Mouse (Mus musculus): ENCODE data around the gene Cenph. TPM values are rescaled to one million over a fixed set of nuclear protein-coding genes. Genes with fewer than 3 reads are reported as not detected.

The Cenph gene
- polyA plus RNA-seq, 1 experiment from 2014 or later: 40.7 TPM

DNA sequence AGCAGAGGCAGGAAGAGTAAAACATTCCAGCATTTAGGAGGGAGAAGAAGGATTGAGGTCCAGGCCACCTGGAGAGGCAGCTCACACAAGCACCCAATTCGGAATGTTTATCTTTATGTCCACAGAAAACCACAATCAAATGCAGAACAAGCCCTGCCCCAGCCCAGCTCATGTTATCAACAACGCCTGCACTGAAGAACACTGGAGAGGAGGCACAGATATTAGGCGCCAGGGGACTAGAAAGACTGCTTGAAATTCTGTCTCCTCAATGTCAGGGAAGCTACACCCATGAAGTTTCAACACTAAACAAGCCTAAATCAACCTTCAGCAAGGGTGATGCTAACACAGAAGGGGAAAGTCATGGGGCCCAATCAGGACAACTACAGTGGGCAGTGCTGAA, 1.8 kb upstream of the Cenph start:
- Histone ChIP-seq H3K9me3 (no peaks in the 10 kb centered on the region), H3K36me3 (peaks cover 37% of the 10 kb centered on the region), H3K4me2 (replicated peaks) (no peak overlapping the region), H3K27me3 (no peaks in the 10 kb centered on the region), H3K27ac (no peak overlapping the region), H3K4me3 (no peak overlapping the region), H3K9ac (no peak overlapping the region), H3K4me1 (peaks cover 20% of the 10 kb centered on the region)
- no peak for ATAC-seq (ENCODE audit: low FRiP score, low read depth)
- WGBS: 76% methylated on average over 3 of the region's 3 CpGs

DNA sequence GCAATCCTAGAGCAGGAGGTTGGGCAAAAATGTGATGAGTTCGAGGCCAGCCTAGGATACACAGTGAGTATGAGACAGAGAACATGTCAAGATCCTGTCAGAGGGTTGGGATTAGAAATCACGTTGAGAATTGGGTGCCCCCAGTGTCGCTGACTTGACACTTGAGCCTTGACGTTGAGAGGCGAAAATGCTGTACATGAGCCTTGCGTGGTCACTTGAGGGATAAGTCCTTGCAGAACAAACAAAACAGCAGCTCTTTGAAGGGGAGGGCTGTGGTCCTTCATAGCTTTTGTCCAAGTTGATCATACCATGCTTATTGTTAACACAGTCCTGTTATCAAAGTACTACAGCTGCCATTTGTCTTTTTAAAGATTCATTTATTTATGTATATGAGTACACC, 1.0 kb upstream of the Cenph start:
- no peaks in the 10 kb centered on the region for H3K9me3 ChIP-seq
- no peak for ATAC-seq (ENCODE audit: low FRiP score, low read depth)
- 65% methylated on average over 6 of the region's 6 CpGs for WGBS
- no peaks in the 10 kb centered on the region for H3K27me3 ChIP-seq
- H3K27ac ChIP-seq: no peak overlapping the region; the same call in 1 of the 2 replicates
- H3K4me2 ChIP-seq (replicated peaks): peak overlapping the region; percentile 96
- no peak overlapping the region; the same call in 1 of the 2 replicates for H3K9ac ChIP-seq
- H3K36me3 ChIP-seq: peaks cover 36% of the 10 kb centered on the region
- peaks cover 20% of the 10 kb centered on the region for H3K4me1 ChIP-seq
- no peak overlapping the region for H3K4me3 ChIP-seq

DNA sequence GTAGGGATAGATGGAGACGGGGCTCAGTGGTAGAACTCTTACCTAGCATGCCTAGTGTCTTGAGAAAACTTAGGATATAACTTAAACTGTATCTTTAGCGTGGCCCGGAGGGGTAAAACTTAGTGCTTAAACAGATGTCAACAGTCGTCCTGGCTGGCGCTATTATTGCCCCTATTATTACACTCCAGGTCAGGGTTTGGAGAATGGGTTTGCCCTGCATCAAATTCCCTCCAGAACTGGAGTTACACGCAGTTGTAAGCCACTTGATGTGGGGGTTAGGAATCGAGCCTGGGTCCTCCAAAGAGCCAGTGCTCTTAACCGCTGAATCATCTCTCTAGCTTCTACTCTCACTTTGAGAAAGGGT, 339 bp upstream of the Cenph start:
- Histone ChIP-seq H3K9ac (peak overlapping the region; percentile 59), H3K4me1 (peaks cover 20% of the 10 kb centered on the region), H3K4me3 (peak overlapping the region; percentile 90), H3K9me3 (no peaks in the 10 kb centered on the region), H3K27me3 (no peaks in the 10 kb centered on the region), H3K27ac (peak overlapping the region; percentile 61; the same call in 1 of the 2 replicates), H3K4me2 (replicated peaks) (peak overlapping the region; percentile 96), H3K36me3 (peaks cover 36% of the 10 kb centered on the region)
- ATAC-seq (ENCODE audit: low FRiP score, low read depth): peak; percentile 72
- WGBS: 15% methylated on average over 8 of the region's 8 CpGs

DNA sequence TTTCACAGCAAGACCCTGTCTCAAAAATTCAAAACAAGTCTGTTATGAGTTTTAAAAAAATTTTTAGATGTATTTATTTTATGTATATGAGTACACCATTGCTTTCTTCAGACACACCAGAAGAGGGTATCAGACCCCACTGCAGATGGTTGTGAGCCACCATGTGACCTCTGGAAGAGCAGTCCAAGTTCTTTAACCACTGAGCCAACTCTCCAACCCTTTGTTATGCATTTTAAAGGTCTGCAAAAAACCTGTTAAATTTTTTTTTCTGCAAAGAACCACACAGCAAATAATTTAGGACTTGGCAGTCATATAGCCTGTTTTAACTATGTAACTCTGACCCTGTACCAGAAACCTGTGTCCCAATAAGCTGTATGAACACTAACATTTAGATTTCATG, 995 bp downstream of the Cenph start:
- Histone ChIP-seq H3K27ac (no peak overlapping the region), H3K4me2 (replicated peaks) (peak overlapping the region; percentile 96), H3K27me3 (no peaks in the 10 kb centered on the region), H3K9ac (peak overlapping the region; percentile 84), H3K9me3 (no peaks in the 10 kb centered on the region), H3K36me3 (peaks cover 36% of the 10 kb centered on the region), H3K4me3 (peak overlapping the region; percentile 90), H3K4me1 (peaks cover 20% of the 10 kb centered on the region)
- no peak for ATAC-seq (ENCODE audit: low FRiP score, low read depth)

DNA sequence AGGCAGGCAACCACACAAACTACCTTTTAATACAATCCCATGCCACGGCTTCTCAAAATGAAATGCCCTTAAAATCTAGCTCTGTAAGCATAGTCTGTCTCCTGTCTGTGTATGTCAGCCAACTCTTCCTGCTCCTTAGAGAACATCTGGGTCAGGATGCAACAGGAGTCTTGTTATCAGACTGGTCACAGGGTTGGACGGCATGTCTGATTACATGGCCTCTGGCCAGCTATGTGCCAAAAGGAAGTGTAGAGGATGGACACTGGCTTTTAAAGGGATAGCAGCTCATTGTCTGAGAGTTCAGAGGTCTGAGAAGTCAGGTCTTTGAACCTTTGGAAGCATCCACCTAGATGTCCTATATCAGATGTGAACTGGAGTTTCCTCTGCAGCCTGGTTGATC, 20.4 kb downstream of the Cenph start:
- Histone ChIP-seq H3K36me3 (peaks cover 12% of the 10 kb centered on the region), H3K27ac (no peak overlapping the region), H3K9me3 (no peaks in the 10 kb centered on the region), H3K4me3 (no peak overlapping the region), H3K4me1 (no peaks in the 10 kb centered on the region), H3K27me3 (no peaks in the 10 kb centered on the region), H3K4me2 (replicated peaks) (no peak overlapping the region), H3K9ac (no peak overlapping the region)
- ATAC-seq (ENCODE audit: low FRiP score, low read depth): no peak
- 86% methylated on average over 2 of the region's 2 CpGs for WGBS

GRCm38 (mm10) chr13:100754186-100754585, 21.5 kb downstream of the Cenph start:
- ATAC-seq (ENCODE audit: low FRiP score, low read depth): no peak
- Histone ChIP-seq H3K4me3 (no peak overlapping the region), H3K27ac (no peak overlapping the region), H3K4me2 (replicated peaks) (no peak overlapping the region), H3K4me1 (no peaks in the 10 kb centered on the region), H3K27me3 (no peaks in the 10 kb centered on the region), H3K9me3 (no peaks in the 10 kb centered on the region), H3K36me3 (peaks cover under 1% of the 10 kb centered on the region), H3K9ac (no peak overlapping the region)
- WGBS: 71% methylated on average over 4 of the region's 4 CpGs

DNA sequence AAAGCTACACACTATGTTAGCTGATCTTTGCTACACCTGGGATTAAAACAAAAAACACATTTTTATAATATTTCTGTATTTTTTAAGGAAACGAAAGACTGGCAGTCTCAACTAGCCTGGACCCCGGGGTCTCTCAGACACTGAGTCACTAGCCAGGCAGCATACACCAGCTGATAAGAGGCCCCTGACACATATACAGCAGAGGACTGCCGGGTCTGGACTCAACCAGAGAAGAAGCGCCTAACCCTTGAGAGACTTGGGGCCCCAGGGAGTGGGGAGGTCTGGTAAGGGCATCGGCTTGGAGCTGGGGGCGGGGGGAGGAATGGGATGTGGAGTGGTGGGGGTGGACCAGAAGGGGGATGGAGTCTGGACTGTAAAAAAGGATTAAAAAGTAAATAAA, 22.7 kb downstream of the Cenph start:
- WGBS: 79% methylated on average over 6 of the region's 6 CpGs

GRCm38 (mm10) chr13:100752529-100752928, 23.2 kb downstream of the Cenph start:
- Histone ChIP-seq H3K4me1 (no peaks in the 10 kb centered on the region), H3K4me3 (no peak overlapping the region), H3K9ac (no peak overlapping the region), H3K9me3 (no peaks in the 10 kb centered on the region), H3K4me2 (replicated peaks) (no peak overlapping the region), H3K36me3 (no peaks in the 10 kb centered on the region), H3K27ac (no peak overlapping the region), H3K27me3 (no peaks in the 10 kb centered on the region)
- WGBS: 86% methylated on average over 8 of the region's 8 CpGs
- ATAC-seq (ENCODE audit: low FRiP score, low read depth): no peak

More for the DNA sequence above, 22.7 kb downstream of the Cenph start:
- Histone ChIP-seq H3K27ac (no peak overlapping the region), H3K4me2 (replicated peaks) (no peak overlapping the region), H3K4me1 (no peaks in the 10 kb centered on the region), H3K9ac (no peak overlapping the region), H3K4me3 (no peak overlapping the region), H3K27me3 (no peaks in the 10 kb centered on the region), H3K36me3 (no peaks in the 10 kb centered on the region), H3K9me3 (no peaks in the 10 kb centered on the region)
- no peak for ATAC-seq (ENCODE audit: low FRiP score, low read depth)

- H3K9me3 ChIP-seq: no peaks in the 10 kb centered on the region
- no peaks in the 10 kb centered on the region for H3K27me3 ChIP-seq
- H3K9ac ChIP-seq: no peak overlapping the region
- H3K4me3 ChIP-seq: no peak overlapping the region
- H3K4me1 ChIP-seq: no peaks in the 10 kb centered on the region
- H3K4me2 ChIP-seq (replicated peaks): no peak overlapping the region
- 77% methylated on average over 3 of the region's 3 CpGs for WGBS
- no peak overlapping the region for H3K27ac ChIP-seq
- H3K36me3 ChIP-seq: no peaks in the 10 kb centered on the region
- no peak for ATAC-seq (ENCODE audit: low FRiP score, low read depth)
These were observed 24.3 kb downstream of the Cenph start for GRCm38 (mm10) chr13:100751402-100751801.

DNA sequence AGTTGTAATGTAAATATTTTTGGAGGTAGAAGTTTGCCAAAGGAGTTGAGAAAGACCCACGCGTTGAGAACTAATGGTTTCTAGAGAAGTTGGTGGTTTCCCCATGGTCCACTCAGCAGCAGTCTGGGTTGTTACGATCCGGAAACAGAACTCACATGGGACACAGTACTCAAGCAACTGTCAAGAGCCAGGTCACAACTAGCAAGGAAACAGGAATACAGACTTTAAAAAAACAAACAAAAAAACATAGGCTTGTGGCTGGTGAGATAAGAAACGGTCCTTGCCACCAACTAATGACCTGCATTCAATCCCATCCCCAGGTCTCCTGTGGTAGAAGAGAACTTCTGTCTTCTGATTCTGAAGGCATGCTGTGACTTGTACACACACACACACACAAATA, 24.9 kb downstream of the Cenph start:
- Histone ChIP-seq H3K27ac (no peak overlapping the region), H3K4me3 (no peak overlapping the region), H3K9ac (no peak overlapping the region), H3K36me3 (no peaks in the 10 kb centered on the region), H3K27me3 (no peaks in the 10 kb centered on the region), H3K4me2 (replicated peaks) (no peak overlapping the region), H3K4me1 (no peaks in the 10 kb centered on the region), H3K9me3 (no peaks in the 10 kb centered on the region)
- 75% methylated on average over 5 of the region's 5 CpGs for WGBS
- ATAC-seq (ENCODE audit: low FRiP score, low read depth): no peak

DNA sequence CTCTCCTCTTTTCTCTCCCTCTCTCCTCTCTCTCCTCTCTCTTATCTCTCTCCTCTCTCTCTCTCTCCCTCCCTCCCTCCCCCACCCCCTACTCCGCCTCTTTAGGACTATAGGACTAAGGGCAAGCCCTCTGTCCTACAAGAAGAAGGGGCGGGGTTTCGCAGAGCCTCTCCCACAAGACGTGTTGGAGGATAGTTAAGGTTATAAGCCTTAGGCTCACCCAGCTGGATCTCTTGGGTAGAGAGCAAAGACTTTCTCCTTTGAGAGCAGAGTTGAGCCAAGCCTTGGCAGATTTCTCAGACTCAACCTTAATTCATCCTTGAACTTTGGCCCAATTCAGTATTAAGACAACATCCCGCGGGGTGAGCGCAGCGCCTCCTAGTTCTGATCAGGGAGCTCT, 27.1 kb downstream of the Cenph start:
- H3K27ac ChIP-seq: no peak overlapping the region
- no peaks in the 10 kb centered on the region for H3K9me3 ChIP-seq
- no peak overlapping the region for H3K4me2 ChIP-seq (replicated peaks)
- no peak for ATAC-seq (ENCODE audit: low FRiP score, low read depth)
- no peaks in the 10 kb centered on the region for H3K27me3 ChIP-seq
- peaks cover 5% of the 10 kb centered on the region for H3K4me1 ChIP-seq
- no peaks in the 10 kb centered on the region for H3K36me3 ChIP-seq
- no peak overlapping the region for H3K4me3 ChIP-seq
- WGBS: 44% methylated on average over 8 of the region's 8 CpGs
- H3K9ac ChIP-seq: no peak overlapping the region

DNA sequence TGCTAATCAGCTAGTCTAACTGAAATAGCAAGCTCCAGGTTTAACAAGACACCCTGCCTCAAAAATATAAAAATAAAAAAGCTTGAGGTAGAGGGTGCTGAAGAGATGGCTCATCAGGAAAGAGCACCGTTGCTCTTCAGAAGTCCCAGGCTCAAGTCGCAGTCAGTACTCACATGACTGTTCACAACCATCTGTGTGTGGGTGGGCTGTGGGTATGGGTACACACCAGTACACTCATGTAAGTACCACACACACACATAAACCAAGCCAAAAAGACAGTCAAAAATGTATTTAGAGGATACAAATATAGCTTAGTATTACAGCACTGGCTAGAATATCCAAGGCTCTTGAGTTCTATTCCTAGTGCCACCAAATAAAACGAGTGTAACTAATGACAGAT, 29.6 kb downstream of the Cenph start:
- no peak overlapping the region for H3K9ac ChIP-seq
- no peaks in the 10 kb centered on the region for H3K36me3 ChIP-seq
- no peak overlapping the region for H3K4me3 ChIP-seq
- H3K4me2 ChIP-seq (replicated peaks): no peak overlapping the region
- peaks cover 12% of the 10 kb centered on the region for H3K4me1 ChIP-seq
- 86% methylated on average over 3 of the region's 3 CpGs for WGBS
- no peak for ATAC-seq (ENCODE audit: low FRiP score, low read depth)
- H3K9me3 ChIP-seq: no peaks in the 10 kb centered on the region
- no peaks in the 10 kb centered on the region for H3K27me3 ChIP-seq
- H3K27ac ChIP-seq: no peak overlapping the region

GRCm38 (mm10) chr13:100744036-100744744, 31.5 kb downstream of the Cenph start, which contains the start of gene Mrps36:
TSS of gene Mrps36 (minus strand) at chr13:100744659.
- Histone ChIP-seq H3K4me3 (peak within 1 kb of the TSS; percentile 70), H3K9ac (peak within 1 kb of the TSS; percentile 78), H3K36me3 (no peaks in the 10 kb centered on the region), H3K4me1 (peaks cover 12% of the 10 kb centered on the region), H3K27me3 (no peaks in the 10 kb centered on the region), H3K4me2 (replicated peaks) (peak within 1 kb of the TSS; percentile 66), H3K9me3 (no peaks in the 10 kb centered on the region), H3K27ac (peak within 1 kb of the TSS; percentile 87)
- under 1% methylated on average over 51 of the region's 52 CpGs for WGBS
- ATAC-seq (ENCODE audit: low FRiP score, low read depth): peak; percentile 96
